Mouse (Mus musculus) brain, adult 2 months (tissue): ENCODE results near the gene Pak1.
"Not testable (repeated sequence)": the region's sequence is repeated elsewhere in the genome, so short reads cannot be mapped to it uniquely, and the experiment has no call there.

Experiments used
- DNase-seq: peaks from one replicate; pipeline ENCODE4 v3.0.0; 2011; ENCODE audit warnings: low read depth, low spot score

Gene Pak1

GRCm38 (mm10) chr7:97846539-97846938, 58.2 kb downstream of the Pak1 start:
- no peak for DNase-seq

- DNase-seq = not testable (repeated sequence)
These were observed 61.2 kb downstream of the Pak1 start for GRCm38 (mm10) chr7:97849557-97849956.

GRCm38 (mm10) chr7:97850331-97850730, 62.0 kb downstream of the Pak1 start:
- peak; percentile 50 for DNase-seq

- no peak for DNase-seq
These were observed 75.2 kb downstream of the Pak1 start for GRCm38 (mm10) chr7:97863512-97863911.

- peak; percentile 53 for DNase-seq
These were observed 76.2 kb downstream of the Pak1 start for GRCm38 (mm10) chr7:97864531-97864930.

- DNase-seq = peak; percentile 91
These were observed 79.5 kb downstream of the Pak1 start for GRCm38 (mm10) chr7:97867866-97868265.

- DNase-seq = peak; percentile 53
These were observed 80.4 kb downstream of the Pak1 start for GRCm38 (mm10) chr7:97868766-97869165.

- DNase-seq = peak; percentile 85
These were observed 84.1 kb downstream of the Pak1 start for GRCm38 (mm10) chr7:97872396-97872795.

GRCm38 (mm10) chr7:97873317-97873716, 85.0 kb downstream of the Pak1 start:
- peak; percentile 83 for DNase-seq

GRCm38 (mm10) chr7:97877846-97878538, 89.7 kb downstream of the Pak1 start:
- no peak for DNase-seq

GRCm38 (mm10) chr7:97911646-97912045, 123.3 kb downstream of the Pak1 start:
- peak; percentile 66 for DNase-seq

- DNase-seq = peak; percentile 65
These were observed 126.6 kb downstream of the Pak1 start for GRCm38 (mm10) chr7:97914833-97915516.

- no peak for DNase-seq
These were observed 131.4 kb downstream of the Pak1 start, which contains the start of gene Gdpd4 for GRCm38 (mm10) chr7:97919742-97920141. Gene Gdpd4, plus strand, starts transcription at chr7:97919955.

GRCm38 (mm10) chr7:97925819-97926218, 137.5 kb downstream of the Pak1 start:
- peak; percentile 65 for DNase-seq

GRCm38 (mm10) chr7:97926978-97927377, 138.6 kb downstream of the Pak1 start:
- DNase-seq = no peak

- DNase-seq = no peak
These were observed 156.1 kb downstream of the Pak1 start for GRCm38 (mm10) chr7:97944485-97944884.
